Mouse (Mus musculus): ENCODE measurements around the gene Fcrls. TPM values are rescaled to one million over a fixed set of nuclear protein-coding genes. Genes with fewer than 3 reads are reported as not detected.

Fcrls gene
- total RNA-seq (2014; rRNA removed) (0.09 and 0.20 TPM in 2 replicates), polyA plus RNA-seq (2012; rRNA removed) (0.07 TPM in 1 of 2 replicates, not detected in the other)

DNA sequence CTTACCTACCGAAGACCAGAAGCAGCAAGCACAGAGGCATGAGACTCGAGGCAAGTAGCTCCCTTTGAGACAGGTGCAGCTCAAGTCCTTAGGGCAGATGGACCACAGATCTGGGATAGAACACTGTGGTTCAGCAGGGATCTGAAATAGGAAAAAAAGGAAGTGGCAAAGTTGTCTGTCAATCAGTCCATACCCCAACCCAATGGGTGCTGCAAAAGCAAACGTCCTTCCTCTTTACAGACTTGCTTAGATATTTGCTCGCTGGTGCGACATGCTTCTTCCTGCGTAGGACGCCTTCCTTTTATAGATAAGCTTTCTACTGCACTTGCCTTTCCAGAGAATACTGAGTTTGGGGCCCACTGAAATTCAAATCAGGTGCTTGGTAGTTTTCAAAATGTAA, at the start of gene Fcrls:
Fcrls (minus strand) TSS at position 303 of the 400 bp plus-strand sequence.
- Histone ChIP-seq H3K27ac (replicated peaks; ENCODE audit: insufficient read depth, low read depth, low read length) (no peak within 1 kb of the TSS), H3K9ac (ENCODE audit: low read depth, low read length) (no peak within 1 kb of the TSS), H3K36me3 (ENCODE audit: control insufficient read depth, insufficient read depth, low read length) (no peaks in the 10 kb centered on the region), H3K27me3 (ENCODE audit: control insufficient read depth, insufficient read depth, low read length) (no peaks in the 10 kb centered on the region), H3K4me1 (ENCODE audit: control insufficient read depth, insufficient read depth, low read length) (no peaks in the 10 kb centered on the region), H3K79me2 (ENCODE audit: control insufficient read depth, insufficient read depth, low read length) (no peaks in the 10 kb centered on the region), H3K4me3 (ENCODE audit: insufficient read depth, low read depth, low read length) (no peak within 1 kb of the TSS)
- no peak for DNase-seq (ENCODE audit: extremely low read depth, low read depth, low spot score)
- TF ChIP-seq POLR2A (IDR thresholded peaks at IDR 0.05; ENCODE audit: extremely low read depth, insufficient read depth, low read length) (no peak), CTCF (IDR thresholded peaks at IDR 0.05; ENCODE audit: low read depth, low read length) (no peak)
- 65% methylated on average over 7 of the region's 7 CpGs for WGBS

DNA sequence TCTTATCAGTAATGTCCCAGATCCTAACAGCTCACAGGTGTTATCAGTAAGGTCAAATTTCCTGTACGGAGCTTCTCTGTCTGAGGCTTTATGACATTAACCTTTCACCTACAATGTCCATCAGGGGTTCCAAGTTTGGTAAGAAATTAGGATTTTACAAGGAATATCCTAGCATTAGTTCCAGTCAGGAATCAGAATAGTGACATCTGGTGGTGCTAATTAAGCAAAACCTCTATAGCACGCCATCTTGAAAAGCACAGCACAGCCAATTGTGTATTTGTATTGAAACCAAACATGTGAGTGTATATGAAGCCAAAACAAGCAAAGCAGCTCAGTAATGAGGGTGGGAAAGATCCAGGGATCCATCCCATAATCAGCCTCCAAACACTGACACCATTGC, 46.4 kb upstream of the Fcrls start:
- WGBS = 59% methylated on average over 2 of the region's 2 CpGs
- Histone ChIP-seq H3K9ac (ENCODE audit: low read depth, low read length) (no peak overlapping the region), H3K79me2 (ENCODE audit: control insufficient read depth, insufficient read depth, low read length) (no peaks in the 10 kb centered on the region), H3K36me3 (ENCODE audit: control insufficient read depth, insufficient read depth, low read length) (no peaks in the 10 kb centered on the region), H3K4me3 (ENCODE audit: insufficient read depth, low read depth, low read length) (no peak overlapping the region), H3K4me1 (ENCODE audit: control insufficient read depth, insufficient read depth, low read length) (no peaks in the 10 kb centered on the region), H3K27ac (replicated peaks; ENCODE audit: insufficient read depth, low read depth, low read length) (no peak overlapping the region), H3K27me3 (ENCODE audit: control insufficient read depth, insufficient read depth, low read length) (no peaks in the 10 kb centered on the region)
- TF ChIP-seq CTCF (IDR thresholded peaks at IDR 0.05; ENCODE audit: low read depth, low read length) (no peak), POLR2A (IDR thresholded peaks at IDR 0.05; ENCODE audit: extremely low read depth, insufficient read depth, low read length) (no peak)
- no peak for DNase-seq (ENCODE audit: extremely low read depth, low read depth, low spot score)

DNA sequence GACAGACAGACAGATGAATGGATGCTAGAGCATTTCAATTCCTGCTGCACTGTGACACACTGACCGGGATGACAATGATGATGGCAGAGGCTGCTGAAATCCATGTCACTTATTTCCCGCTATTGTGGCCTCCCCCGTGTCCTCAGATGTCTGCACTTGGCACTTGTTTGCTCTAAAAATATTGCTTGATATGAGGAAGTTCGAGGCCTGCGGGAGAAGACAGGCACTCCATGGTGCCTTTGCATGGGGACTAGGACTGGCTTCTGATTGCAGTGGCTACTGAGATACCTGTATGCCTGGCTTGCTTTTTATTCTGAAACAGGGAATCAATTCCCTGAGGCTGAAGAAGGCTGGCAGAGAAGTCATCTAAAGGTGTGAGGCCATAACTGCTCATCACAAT, 36.4 kb upstream of the Fcrls start:
- 69% methylated on average over 5 of the region's 5 CpGs for WGBS

DNA sequence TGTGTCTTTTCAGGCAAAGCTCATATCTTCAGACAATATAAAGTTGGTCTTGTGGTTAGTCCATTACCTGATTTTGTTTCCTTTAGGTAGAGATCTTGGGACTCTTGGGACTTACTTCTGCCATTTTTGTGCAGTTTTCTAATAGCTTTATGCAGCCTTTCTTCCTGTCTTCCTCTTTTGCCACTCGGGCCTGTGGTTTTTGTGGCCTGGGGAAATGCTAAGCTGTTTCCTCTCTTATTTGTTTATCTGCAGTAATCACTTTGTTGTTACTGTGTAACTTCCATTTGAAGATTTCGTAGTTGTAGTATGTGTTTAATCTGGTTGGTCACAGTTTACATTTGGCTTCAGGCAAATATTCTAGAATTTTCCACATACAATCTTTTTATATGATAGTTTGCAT, 10.8 kb upstream of the Fcrls start:
- Histone ChIP-seq H3K79me2 (ENCODE audit: control insufficient read depth, insufficient read depth, low read length) (no peaks in the 10 kb centered on the region), H3K4me1 (ENCODE audit: control insufficient read depth, insufficient read depth, low read length) (no peaks in the 10 kb centered on the region), H3K36me3 (ENCODE audit: control insufficient read depth, insufficient read depth, low read length) (no peaks in the 10 kb centered on the region), H3K27ac (replicated peaks; ENCODE audit: insufficient read depth, low read depth, low read length) (no peak overlapping the region), H3K4me3 (ENCODE audit: insufficient read depth, low read depth, low read length) (no peak overlapping the region), H3K9ac (ENCODE audit: low read depth, low read length) (no peak overlapping the region), H3K27me3 (ENCODE audit: control insufficient read depth, insufficient read depth, low read length) (no peaks in the 10 kb centered on the region)
- peak; percentile 10 for DNase-seq (ENCODE audit: extremely low read depth, low read depth, low spot score)
- TF ChIP-seq POLR2A (IDR thresholded peaks at IDR 0.05; ENCODE audit: extremely low read depth, insufficient read depth, low read length) (no peak), CTCF (IDR thresholded peaks at IDR 0.05; ENCODE audit: low read depth, low read length) (no peak)
- WGBS = 40% methylated on average over 2 of the region's 2 CpGs

More for the DNA sequence above, 36.4 kb upstream of the Fcrls start:
- Histone ChIP-seq H3K27me3 (ENCODE audit: control insufficient read depth, insufficient read depth, low read length) (no peaks in the 10 kb centered on the region), H3K4me1 (ENCODE audit: control insufficient read depth, insufficient read depth, low read length) (no peaks in the 10 kb centered on the region), H3K27ac (replicated peaks; ENCODE audit: insufficient read depth, low read depth, low read length) (no peak overlapping the region), H3K9ac (ENCODE audit: low read depth, low read length) (no peak overlapping the region), H3K36me3 (ENCODE audit: control insufficient read depth, insufficient read depth, low read length) (no peaks in the 10 kb centered on the region), H3K4me3 (ENCODE audit: insufficient read depth, low read depth, low read length) (no peak overlapping the region), H3K79me2 (ENCODE audit: control insufficient read depth, insufficient read depth, low read length) (no peaks in the 10 kb centered on the region)
- no peak for DNase-seq (ENCODE audit: extremely low read depth, low read depth, low spot score)
- TF ChIP-seq POLR2A (IDR thresholded peaks at IDR 0.05; ENCODE audit: extremely low read depth, insufficient read depth, low read length) (no peak), CTCF (IDR thresholded peaks at IDR 0.05; ENCODE audit: low read depth, low read length) (no peak)

DNA sequence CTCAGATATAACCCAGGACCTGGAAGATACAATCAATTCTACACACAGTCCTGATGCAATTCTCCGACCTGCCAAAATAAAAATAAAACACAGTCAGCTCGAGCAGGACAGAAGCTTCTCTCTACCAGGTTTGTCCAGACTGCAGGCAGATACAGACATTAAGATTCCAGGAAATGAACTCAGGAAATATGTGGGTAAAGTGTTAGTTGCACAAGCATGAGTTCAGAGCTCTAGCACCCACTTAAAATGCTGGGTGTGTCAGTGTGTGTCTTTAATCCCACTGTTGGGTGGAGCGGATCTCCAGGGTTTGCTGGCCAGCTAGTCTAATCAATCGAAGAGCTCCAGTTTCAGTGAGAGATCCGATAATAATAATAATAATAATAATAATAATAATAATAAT, 3.0 kb upstream of the Fcrls start:
- Histone ChIP-seq H3K4me1 (ENCODE audit: control insufficient read depth, insufficient read depth, low read length) (no peaks in the 10 kb centered on the region), H3K27me3 (ENCODE audit: control insufficient read depth, insufficient read depth, low read length) (no peaks in the 10 kb centered on the region), H3K79me2 (ENCODE audit: control insufficient read depth, insufficient read depth, low read length) (no peaks in the 10 kb centered on the region), H3K27ac (replicated peaks; ENCODE audit: insufficient read depth, low read depth, low read length) (no peak overlapping the region), H3K4me3 (ENCODE audit: insufficient read depth, low read depth, low read length) (no peak overlapping the region), H3K36me3 (ENCODE audit: control insufficient read depth, insufficient read depth, low read length) (no peaks in the 10 kb centered on the region), H3K9ac (ENCODE audit: low read depth, low read length) (no peak overlapping the region)
- DNase-seq (ENCODE audit: extremely low read depth, low read depth, low spot score) = no peak
- TF ChIP-seq POLR2A (IDR thresholded peaks at IDR 0.05; ENCODE audit: extremely low read depth, insufficient read depth, low read length) = no peak
- TF ChIP-seq CTCF (IDR thresholded peaks at IDR 0.05; ENCODE audit: low read depth, low read length) = no peak
- WGBS = 66% methylated on average over 5 of the region's 5 CpGs

DNA sequence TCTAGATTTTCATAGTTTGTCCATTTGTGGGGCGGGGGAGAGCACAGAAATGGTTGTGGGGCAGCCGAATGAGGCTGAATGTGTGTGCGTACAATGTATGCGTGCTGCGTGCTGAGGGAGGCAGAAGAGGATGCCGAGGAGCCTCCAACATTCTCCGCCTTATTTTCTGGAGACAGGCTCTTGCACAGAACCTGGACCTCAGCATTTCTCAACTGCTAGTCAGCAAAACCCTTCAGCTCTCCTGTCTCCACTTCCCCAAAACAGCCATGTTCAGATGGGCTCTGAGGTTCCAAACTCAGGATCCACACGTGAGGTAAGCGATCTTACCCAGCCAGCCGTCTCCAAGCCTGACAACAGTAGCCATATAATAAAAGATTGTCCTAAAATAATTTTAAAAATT, 8.3 kb downstream of the Fcrls start:
- Histone ChIP-seq H3K4me1 (ENCODE audit: control insufficient read depth, insufficient read depth, low read length) (no peaks in the 10 kb centered on the region), H3K79me2 (ENCODE audit: control insufficient read depth, insufficient read depth, low read length) (no peaks in the 10 kb centered on the region), H3K9ac (ENCODE audit: low read depth, low read length) (no peak overlapping the region), H3K4me3 (ENCODE audit: insufficient read depth, low read depth, low read length) (no peak overlapping the region), H3K36me3 (ENCODE audit: control insufficient read depth, insufficient read depth, low read length) (no peaks in the 10 kb centered on the region), H3K27ac (replicated peaks; ENCODE audit: insufficient read depth, low read depth, low read length) (no peak overlapping the region), H3K27me3 (ENCODE audit: control insufficient read depth, insufficient read depth, low read length) (no peaks in the 10 kb centered on the region; the same call in 1 of the 2 replicates)
- no peak for DNase-seq (ENCODE audit: extremely low read depth, low read depth, low spot score)
- TF ChIP-seq POLR2A (IDR thresholded peaks at IDR 0.05; ENCODE audit: extremely low read depth, insufficient read depth, low read length) = no peak
- no peak for TF ChIP-seq CTCF (IDR thresholded peaks at IDR 0.05; ENCODE audit: low read depth, low read length)
- WGBS = 79% methylated on average over 10 of the region's 10 CpGs

Data from liver, adult 2 months (tissue).